Mouse (Mus musculus) left cerebral cortex, postnatal 36 days (tissue): ENCODE measurements around the gene Ttll11. TPM values are rescaled to one million over a fixed set of nuclear protein-coding genes. Genes with fewer than 3 reads are reported as not detected.

Source experiments
- DNase-seq, 2 experiments: peaks; one replicate each; pipeline ENCODE4 v3.0.0; 2021 to 2022; ENCODE audit warnings: low spot score in 2 of 2, mixed read lengths in 1 of 2
- intact Hi-C: fragments of 180-260 bp; cut with DNase I; formaldehyde crosslinking; loops from one replicate; pipeline ENCODE4 v1.15.1; 2025
- total RNA-seq, 2 experiments: library from RNA; stranded (reverse); gene quantifications; 2 replicates each; pipeline ENCODE4 v1.2.3; 2021

Gene Ttll11
- total RNA-seq, 2 experiments from 2014 or later, result 38.0 to 42.8 TPM

- no peak for DNase-seq
- intact Hi-C loops, result loop anchor here (5.0 to 10.0 kb wide), 2 partner anchors 57 to 165 kb away; partner anchors contain the start of gene Dab2ip
Measured at GRCm38 (mm10) chr2:35719230-35720005, 260.3 kb downstream of the Ttll11 start.

GRCm38 (mm10) chr2:35718662-35719061, 261.1 kb downstream of the Ttll11 start:
- DNase-seq, result no peak
- intact Hi-C loops, result loop anchor here (5.0 kb wide), 1 partner anchor 56 kb away; no protein-coding TSS in a partner anchor

- no peak for DNase-seq
- intact Hi-C loops, result loop anchor here (5.0 kb wide), 1 partner anchor 56 kb away; no protein-coding TSS in a partner anchor
Measured at GRCm38 (mm10) chr2:35718003-35718500, 261.7 kb downstream of the Ttll11 start.

GRCm38 (mm10) chr2:35716175-35716574, 263.5 kb downstream of the Ttll11 start:
- intact Hi-C loops, result loop anchor here (5.0 kb wide), 1 partner anchor 54 kb away; no protein-coding TSS in a partner anchor
- no peak for DNase-seq

GRCm38 (mm10) chr2:35715485-35715884, 264.2 kb downstream of the Ttll11 start:
- intact Hi-C loops, result loop anchor here (5.0 kb wide), 1 partner anchor 53 kb away; no protein-coding TSS in a partner anchor
- DNase-seq, result no peak

GRCm38 (mm10) chr2:35714742-35715167, 265.0 kb downstream of the Ttll11 start:
- intact Hi-C loops, result loop anchor here (5.0 kb wide), 1 partner anchor 52 kb away; no protein-coding TSS in a partner anchor
- DNase-seq, result no peak

- intact Hi-C loops, result no loop called here
- no peak for DNase-seq
Measured at GRCm38 (mm10) chr2:35713460-35713859, 266.3 kb downstream of the Ttll11 start.

- DNase-seq, result no peak
Measured at GRCm38 (mm10) chr2:35712611-35713010, 267.1 kb downstream of the Ttll11 start.

GRCm38 (mm10) chr2:35703241-35703640, 276.5 kb downstream of the Ttll11 start:
- DNase-seq, result no peak
- intact Hi-C loops, result no loop called here

More at GRCm38 (mm10) chr2:35712611-35713010, 267.1 kb downstream of the Ttll11 start:
- intact Hi-C loops, result no loop called here

GRCm38 (mm10) chr2:35702608-35703007, 277.1 kb downstream of the Ttll11 start:
- no peak for DNase-seq
- intact Hi-C loops, result no loop called here

- intact Hi-C loops, result no loop called here
- DNase-seq, result no peak
Measured at GRCm38 (mm10) chr2:35702001-35702400, 277.7 kb downstream of the Ttll11 start.

Other genes starting within 250 kb of the Ttll11 start
- 100 to 1,000 TPM; 177 to 217 TPM for gene Ndufa8, start 69.5 kb upstream of the Ttll11 start, total RNA-seq
- under 1 TPM; 0.61 to 0.79 TPM for gene Morn5, start 69.5 kb upstream of the Ttll11 start, total RNA-seq
- 10 to 100 TPM; 15.9 to 19.0 TPM for gene Lhx6, start 125.5 kb upstream of the Ttll11 start, total RNA-seq
- gene Mrrf, start 156.5 kb upstream of the Ttll11 start, total RNA-seq, result 10 to 100 TPM; 18.0 to 18.1 TPM
- 10 to 100 TPM; 46.1 to 52.7 TPM for gene Rbm18, start 156.9 kb upstream of the Ttll11 start, total RNA-seq